Mouse (Mus musculus): ENCODE results near the gene Preb.

- TF ChIP-seq CTCF (IDR thresholded peaks at IDR 0.05; ENCODE audit: low read depth, low read length) (no peak), POLR2A (IDR thresholded peaks at IDR 0.05; ENCODE audit: borderline replicate concordance, low read depth, low read length) (no peak)
These were observed 9.3 kb upstream of the Preb start for GRCm38 (mm10) chr5:30969440-30969839.

Data from bone marrow macrophage, adult 2 months (primary cell).